Mouse (Mus musculus): ENCODE results near the gene Tle2. TPM values are rescaled to one million over a fixed set of nuclear protein-coding genes. Genes with fewer than 3 reads are reported as not detected.

The Tle2 gene
- polyA plus RNA-seq, 1 experiment from 2014 or later: 29.9 TPM

DNA sequence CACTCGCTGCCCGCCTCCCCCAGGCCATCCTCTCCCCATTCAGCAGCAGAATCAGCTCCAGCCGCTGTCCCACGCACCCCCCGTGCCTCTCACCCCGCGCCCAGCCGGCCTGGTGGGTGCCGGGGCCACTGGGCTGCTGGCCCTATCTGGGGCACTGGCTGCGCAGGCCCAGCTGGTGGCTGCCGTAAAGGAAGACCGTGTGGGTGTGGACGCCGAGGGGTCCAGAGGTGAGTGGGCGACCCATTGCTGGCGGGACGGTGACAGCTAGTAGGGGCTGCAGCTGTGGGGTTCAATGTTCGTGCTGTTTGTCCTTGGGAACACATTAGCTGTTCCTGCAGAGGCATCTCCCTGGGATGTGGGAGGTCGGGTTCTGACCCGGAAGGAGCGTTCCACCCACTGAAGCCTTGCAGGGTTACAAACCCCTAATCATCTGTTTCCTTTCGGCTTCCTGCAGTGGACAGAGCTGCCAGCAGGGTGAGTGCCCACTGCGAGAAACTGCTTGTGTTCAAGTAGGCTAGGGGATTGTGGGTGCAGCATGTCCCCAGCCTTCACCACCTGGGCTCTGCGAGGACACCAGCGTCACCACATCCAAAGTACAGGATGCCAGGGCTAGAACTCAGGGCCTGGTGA is 6.2 kb downstream of the Tle2 start:
- no peaks in the 10 kb centered on the region for H3K36me3 ChIP-seq (ENCODE audit: insufficient read depth, low read length)
- no peak overlapping the region for H3K27ac ChIP-seq (ENCODE audit: low read length)
- no peak for DNase-seq (ENCODE audit: low spot score)
- H3K9ac ChIP-seq (replicated peaks; ENCODE audit: low read depth): no peak overlapping the region
- 42% methylated on average over 22 of the region's 25 CpGs for WGBS
- H3K9me3 ChIP-seq (ENCODE audit: low read length): no peaks in the 10 kb centered on the region
- peaks cover 5% of the 10 kb centered on the region; the same call in 1 of the 2 replicates for H3K4me1 ChIP-seq (ENCODE audit: insufficient read depth, low read depth, low read length)
- TF ChIP-seq EP300 (IDR thresholded peaks at IDR 0.05) (no peak), CTCF (IDR thresholded peaks at IDR 0.05) (peak; percentile 64)
- H3K4me2 ChIP-seq (replicated peaks; ENCODE audit: low read depth, low read length): no peak overlapping the region
- no peak overlapping the region for H3K4me3 ChIP-seq (ENCODE audit: low read depth, low read length)
- ATAC-seq: peak; percentile 18; the same call in 1 of the 2 replicates
- no peaks in the 10 kb centered on the region; the same call in 1 of the 2 replicates for H3K27me3 ChIP-seq (replicated peaks; ENCODE audit: insufficient read depth, low read length)

DNA sequence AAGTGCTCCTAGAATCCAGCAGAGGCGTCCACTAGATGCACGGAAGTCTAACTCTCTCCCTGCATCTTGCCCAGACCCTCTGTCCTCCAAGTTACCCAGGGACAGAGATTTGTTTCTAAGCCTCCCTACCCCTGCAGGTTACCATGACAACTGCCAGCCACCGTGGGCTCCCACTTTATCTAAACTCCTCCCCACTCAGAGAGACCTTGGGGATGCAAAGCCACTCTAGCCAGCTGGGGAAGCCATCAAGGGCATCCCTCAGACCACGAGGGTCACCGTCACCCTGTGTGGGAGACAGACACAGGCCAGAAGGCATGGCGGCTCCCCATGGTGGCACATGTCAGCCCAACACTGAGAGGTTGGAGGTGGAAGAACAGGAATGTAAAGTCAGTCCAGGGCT is 9.0 kb downstream of the Tle2 start:
- no peak for TF ChIP-seq CTCF (IDR thresholded peaks at IDR 0.05)
- TF ChIP-seq EP300 (IDR thresholded peaks at IDR 0.05): no peak
- Histone ChIP-seq H3K36me3 (ENCODE audit: insufficient read depth, low read length) (peaks cover 5% of the 10 kb centered on the region; the same call in 1 of the 2 replicates), H3K4me3 (ENCODE audit: low read depth, low read length) (no peak overlapping the region), H3K27ac (ENCODE audit: low read length) (no peak overlapping the region), H3K9ac (replicated peaks; ENCODE audit: low read depth) (no peak overlapping the region), H3K27me3 (replicated peaks; ENCODE audit: insufficient read depth, low read length) (no peaks in the 10 kb centered on the region), H3K9me3 (ENCODE audit: low read length) (no peaks in the 10 kb centered on the region), H3K4me1 (ENCODE audit: insufficient read depth, low read depth, low read length) (no peaks in the 10 kb centered on the region), H3K4me2 (replicated peaks; ENCODE audit: low read depth, low read length) (no peak overlapping the region)
- WGBS: 58% methylated on average over 6 of the region's 6 CpGs
- no peak for ATAC-seq
- DNase-seq (ENCODE audit: low spot score): no peak

DNA sequence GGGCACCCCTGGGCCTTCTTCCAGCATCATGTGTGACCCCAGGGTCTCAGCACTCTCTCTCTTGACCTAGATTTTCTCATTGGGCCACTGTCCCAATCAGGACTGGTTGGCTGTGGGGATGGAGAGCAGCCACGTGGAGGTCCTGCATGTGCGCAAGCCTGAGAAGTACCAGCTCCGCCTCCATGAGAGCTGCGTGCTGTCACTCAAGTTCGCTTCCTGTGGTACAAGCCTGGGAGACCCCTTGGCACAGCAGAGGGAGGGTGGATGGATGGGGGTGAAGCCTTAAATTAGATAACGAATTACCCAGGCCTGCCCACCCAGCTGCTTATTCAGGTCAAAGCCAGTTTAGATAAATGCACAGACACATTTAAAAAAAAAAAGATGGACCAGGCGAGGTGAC is 14.4 kb downstream of the Tle2 start:
- DNase-seq (ENCODE audit: low spot score) (no peak), ATAC-seq (no peak)
- H3K36me3 ChIP-seq (ENCODE audit: insufficient read depth, low read length): peaks cover 5% of the 10 kb centered on the region; the same call in 1 of the 2 replicates

DNA sequence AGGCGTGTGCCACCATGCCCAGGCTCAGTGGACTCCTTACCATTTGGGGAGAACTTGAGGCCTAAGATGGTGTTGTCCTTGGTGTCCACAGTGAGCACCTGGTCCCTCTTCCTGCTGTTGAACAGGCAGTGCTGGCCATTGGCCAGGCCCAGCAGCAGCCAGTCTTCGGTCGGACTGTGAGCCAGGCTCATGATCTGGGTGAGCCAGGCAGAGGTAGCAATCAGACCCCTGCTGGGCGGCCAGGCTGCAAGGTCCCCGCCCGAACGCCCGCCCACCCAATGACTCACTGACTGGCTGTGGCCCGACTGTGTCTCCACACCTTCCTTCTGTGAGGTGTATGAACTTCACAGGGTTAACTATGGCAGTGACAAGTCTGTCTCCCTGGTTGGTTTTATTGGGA is 17.5 kb downstream of the Tle2 start:
- Histone ChIP-seq H3K27ac (ENCODE audit: low read length) (no peak overlapping the region), H3K27me3 (replicated peaks; ENCODE audit: insufficient read depth, low read length) (no peaks in the 10 kb centered on the region), H3K4me3 (ENCODE audit: low read depth, low read length) (no peak overlapping the region), H3K4me1 (ENCODE audit: insufficient read depth, low read depth, low read length) (peaks cover 5% of the 10 kb centered on the region; the same call in 1 of the 2 replicates), H3K4me2 (replicated peaks; ENCODE audit: low read depth, low read length) (no peak overlapping the region), H3K9ac (replicated peaks; ENCODE audit: low read depth) (no peak overlapping the region), H3K36me3 (ENCODE audit: insufficient read depth, low read length) (peaks cover 5% of the 10 kb centered on the region; the same call in 1 of the 2 replicates), H3K9me3 (ENCODE audit: low read length) (no peaks in the 10 kb centered on the region)
- no peak for ATAC-seq
- DNase-seq (ENCODE audit: low spot score): no peak
- TF ChIP-seq EP300 (IDR thresholded peaks at IDR 0.05) (no peak), CTCF (IDR thresholded peaks at IDR 0.05) (no peak)
- 58% methylated on average over 9 of the region's 9 CpGs for WGBS

More for the DNA sequence above, 14.4 kb downstream of the Tle2 start:
- Histone ChIP-seq H3K9me3 (ENCODE audit: low read length) (no peaks in the 10 kb centered on the region), H3K4me2 (replicated peaks; ENCODE audit: low read depth, low read length) (no peak overlapping the region), H3K27me3 (replicated peaks; ENCODE audit: insufficient read depth, low read length) (no peaks in the 10 kb centered on the region), H3K4me1 (ENCODE audit: insufficient read depth, low read depth, low read length) (no peaks in the 10 kb centered on the region), H3K4me3 (ENCODE audit: low read depth, low read length) (no peak overlapping the region), H3K9ac (replicated peaks; ENCODE audit: low read depth) (no peak overlapping the region), H3K27ac (ENCODE audit: low read length) (no peak overlapping the region)
- no peak for TF ChIP-seq EP300 (IDR thresholded peaks at IDR 0.05)
- no peak for TF ChIP-seq CTCF (IDR thresholded peaks at IDR 0.05)
- WGBS: 67% methylated on average over 7 of the region's 7 CpGs

DNA sequence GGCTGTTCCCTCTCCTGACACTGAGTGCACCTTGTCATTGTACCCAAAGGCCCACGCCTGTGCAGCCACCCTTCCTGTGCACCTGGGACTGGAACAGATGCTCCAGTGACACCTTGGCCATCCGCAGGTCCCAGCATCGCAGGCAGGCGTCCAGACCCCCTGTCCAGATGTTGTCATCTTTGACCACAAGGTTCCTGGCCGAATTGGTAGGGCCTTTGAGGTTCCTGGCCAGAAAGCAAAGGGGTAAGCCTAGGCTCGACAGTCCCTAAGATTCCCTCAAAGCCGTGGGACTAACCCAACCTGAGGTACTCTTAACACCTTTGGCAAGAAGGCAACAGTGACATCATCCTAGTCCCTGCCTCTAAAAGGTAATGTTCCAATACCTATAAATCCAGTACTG is 18.3 kb downstream of the Tle2 start:
- no peak for ATAC-seq
- Histone ChIP-seq H3K27ac (ENCODE audit: low read length) (no peak overlapping the region), H3K9me3 (ENCODE audit: low read length) (no peaks in the 10 kb centered on the region), H3K27me3 (replicated peaks; ENCODE audit: insufficient read depth, low read length) (no peaks in the 10 kb centered on the region), H3K4me2 (replicated peaks; ENCODE audit: low read depth, low read length) (no peak overlapping the region), H3K36me3 (ENCODE audit: insufficient read depth, low read length) (peaks cover 1% of the 10 kb centered on the region; the same call in 1 of the 2 replicates), H3K4me3 (ENCODE audit: low read depth, low read length) (no peak overlapping the region), H3K9ac (replicated peaks; ENCODE audit: low read depth) (no peak overlapping the region), H3K4me1 (ENCODE audit: insufficient read depth, low read depth, low read length) (peaks cover 5% of the 10 kb centered on the region; the same call in 1 of the 2 replicates)
- TF ChIP-seq EP300 (IDR thresholded peaks at IDR 0.05) (no peak), CTCF (IDR thresholded peaks at IDR 0.05) (no peak)
- 74% methylated on average over 7 of the region's 7 CpGs for WGBS
- no peak for DNase-seq (ENCODE audit: low spot score)

DNA sequence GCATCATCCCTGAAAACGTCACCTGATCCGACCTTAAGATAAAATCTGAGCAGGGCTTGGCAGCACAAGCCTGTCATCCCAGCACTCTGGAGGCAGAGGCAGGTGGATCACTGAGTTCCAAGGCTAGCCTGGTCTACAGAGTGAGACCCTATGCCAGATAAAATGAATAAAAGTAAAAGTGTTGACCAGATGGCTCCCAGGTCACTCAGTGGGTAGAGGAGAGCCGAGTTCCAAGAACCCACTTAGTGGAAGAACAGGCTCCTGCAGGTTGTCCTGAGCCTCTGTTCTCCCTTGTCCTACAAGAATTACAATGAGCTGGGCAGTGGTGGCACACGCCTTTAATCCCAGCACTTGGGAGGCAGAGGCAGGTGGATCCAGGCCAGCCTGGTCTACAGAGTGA is 18.9 kb downstream of the Tle2 start:
- 60% methylated on average over 4 of the region's 4 CpGs for WGBS
- Histone ChIP-seq H3K27me3 (replicated peaks; ENCODE audit: insufficient read depth, low read length) (no peaks in the 10 kb centered on the region), H3K9me3 (ENCODE audit: low read length) (no peaks in the 10 kb centered on the region), H3K4me2 (replicated peaks; ENCODE audit: low read depth, low read length) (no peak overlapping the region), H3K4me1 (ENCODE audit: insufficient read depth, low read depth, low read length) (peaks cover 5% of the 10 kb centered on the region; the same call in 1 of the 2 replicates), H3K36me3 (ENCODE audit: insufficient read depth, low read length) (no peaks in the 10 kb centered on the region), H3K27ac (ENCODE audit: low read length) (no peak overlapping the region), H3K4me3 (ENCODE audit: low read depth, low read length) (no peak overlapping the region), H3K9ac (replicated peaks; ENCODE audit: low read depth) (no peak overlapping the region)
- no peak for ATAC-seq
- TF ChIP-seq CTCF (IDR thresholded peaks at IDR 0.05): no peak
- TF ChIP-seq EP300 (IDR thresholded peaks at IDR 0.05): no peak
- no peak for DNase-seq (ENCODE audit: low spot score)

Measured in lung, postnatal 0 days (tissue).